Mouse (Mus musculus): ENCODE results near the gene Tinag.

GRCm38 (mm10) chr9:76915093-76915661 lies 130.4 kb downstream of the Tinag start:
- TF ChIP-seq POLR2A (IDR thresholded peaks at IDR 0.05; ENCODE audit: low read depth, low read length) (no peak), CTCF (conservative IDR thresholded peaks at IDR 0.05; ENCODE audit: insufficient read depth, insufficient read length, low read depth, low read length) (no peak)

Measured in kidney, adult 2 months (tissue).